Mouse (Mus musculus): Measurements from ENCODE around the gene D930020B18Rik. TPM values are rescaled to one million over a fixed set of nuclear protein-coding genes. Genes with fewer than 3 reads are reported as not detected.

D930020B18Rik gene
- polyA plus RNA-seq, 1 experiment: 0.23 TPM

GRCm38 (mm10) chr10:121703619-121704018 is 62.2 kb downstream of the D930020B18Rik start:
- H3K4me3 ChIP-seq (ENCODE audit: low read depth, low read length): no peak overlapping the region
- TF ChIP-seq CTCF (IDR thresholded peaks at IDR 0.05; ENCODE audit: extremely low read depth, insufficient read length, insufficient replicate concordance, low read depth, low read length): no peak
- no peak for TF ChIP-seq POLR2A (IDR thresholded peaks at IDR 0.05; ENCODE audit: low read depth, low read length)
- no peaks in the 10 kb centered on the region for H3K4me1 ChIP-seq (ENCODE audit: control insufficient read depth, insufficient read depth, insufficient read length, low read length)
- H3K27me3 ChIP-seq (ENCODE audit: control insufficient read depth, insufficient read depth, low read length): no peaks in the 10 kb centered on the region
- H3K27ac ChIP-seq (ENCODE audit: insufficient read depth, low read depth, low read length): no peak overlapping the region
- H3K36me3 ChIP-seq (ENCODE audit: control insufficient read depth, insufficient read depth, low read length): no peaks in the 10 kb centered on the region
- 71% methylated on average over 6 of the region's 6 CpGs for WGBS

- Histone ChIP-seq H3K27me3 (ENCODE audit: control insufficient read depth, insufficient read depth, low read length) (no peaks in the 10 kb centered on the region), H3K36me3 (ENCODE audit: control insufficient read depth, insufficient read depth, low read length) (no peaks in the 10 kb centered on the region), H3K4me1 (ENCODE audit: control insufficient read depth, insufficient read depth, insufficient read length, low read length) (no peaks in the 10 kb centered on the region), H3K4me3 (ENCODE audit: low read depth, low read length) (no peak overlapping the region), H3K27ac (ENCODE audit: insufficient read depth, low read depth, low read length) (no peak overlapping the region)
- 79% methylated on average over 6 of the region's 6 CpGs for WGBS
- TF ChIP-seq CTCF (IDR thresholded peaks at IDR 0.05; ENCODE audit: extremely low read depth, insufficient read length, insufficient replicate concordance, low read depth, low read length) (no peak), POLR2A (IDR thresholded peaks at IDR 0.05; ENCODE audit: low read depth, low read length) (no peak)
Measured at GRCm38 (mm10) chr10:121704871-121705270, 63.5 kb downstream of the D930020B18Rik start.

GRCm38 (mm10) chr10:121705399-121706163 is 64.2 kb downstream of the D930020B18Rik start:
- Histone ChIP-seq H3K4me3 (ENCODE audit: low read depth, low read length) (no peak overlapping the region), H3K4me1 (ENCODE audit: control insufficient read depth, insufficient read depth, insufficient read length, low read length) (no peaks in the 10 kb centered on the region), H3K27ac (ENCODE audit: insufficient read depth, low read depth, low read length) (no peak overlapping the region), H3K27me3 (ENCODE audit: control insufficient read depth, insufficient read depth, low read length) (no peaks in the 10 kb centered on the region), H3K36me3 (ENCODE audit: control insufficient read depth, insufficient read depth, low read length) (no peaks in the 10 kb centered on the region)
- 70% methylated on average over 15 of the region's 15 CpGs for WGBS
- TF ChIP-seq POLR2A (IDR thresholded peaks at IDR 0.05; ENCODE audit: low read depth, low read length) (no peak), CTCF (IDR thresholded peaks at IDR 0.05; ENCODE audit: extremely low read depth, insufficient read length, insufficient replicate concordance, low read depth, low read length) (no peak)

GRCm38 (mm10) chr10:121716862-121717261 is 75.5 kb downstream of the D930020B18Rik start:
- H3K27ac ChIP-seq (ENCODE audit: insufficient read depth, low read depth, low read length): no peak overlapping the region
- H3K27me3 ChIP-seq (ENCODE audit: control insufficient read depth, insufficient read depth, low read length): no peaks in the 10 kb centered on the region
- H3K4me1 ChIP-seq (ENCODE audit: control insufficient read depth, insufficient read depth, insufficient read length, low read length): no peaks in the 10 kb centered on the region
- TF ChIP-seq POLR2A (IDR thresholded peaks at IDR 0.05; ENCODE audit: low read depth, low read length): no peak
- no peak for TF ChIP-seq CTCF (IDR thresholded peaks at IDR 0.05; ENCODE audit: extremely low read depth, insufficient read length, insufficient replicate concordance, low read depth, low read length)
- no peak overlapping the region for H3K4me3 ChIP-seq (ENCODE audit: low read depth, low read length)
- no peaks in the 10 kb centered on the region for H3K36me3 ChIP-seq (ENCODE audit: control insufficient read depth, insufficient read depth, low read length)

- 93% methylated on average over 18 of the region's 18 CpGs for WGBS
- H3K27ac ChIP-seq (ENCODE audit: insufficient read depth, low read depth, low read length): no peak overlapping the region
- no peaks in the 10 kb centered on the region for H3K36me3 ChIP-seq (ENCODE audit: control insufficient read depth, insufficient read depth, low read length)
- no peak overlapping the region for H3K4me3 ChIP-seq (ENCODE audit: low read depth, low read length)
- TF ChIP-seq POLR2A (IDR thresholded peaks at IDR 0.05; ENCODE audit: low read depth, low read length) (no peak), CTCF (IDR thresholded peaks at IDR 0.05; ENCODE audit: extremely low read depth, insufficient read length, insufficient replicate concordance, low read depth, low read length) (no peak)
- H3K27me3 ChIP-seq (ENCODE audit: control insufficient read depth, insufficient read depth, low read length): no peaks in the 10 kb centered on the region
- H3K4me1 ChIP-seq (ENCODE audit: control insufficient read depth, insufficient read depth, insufficient read length, low read length): no peaks in the 10 kb centered on the region
Measured at GRCm38 (mm10) chr10:121718896-121719585, 77.7 kb downstream of the D930020B18Rik start.

- no peak for TF ChIP-seq CTCF (IDR thresholded peaks at IDR 0.05; ENCODE audit: extremely low read depth, insufficient read length, insufficient replicate concordance, low read depth, low read length)
- no peak for TF ChIP-seq POLR2A (IDR thresholded peaks at IDR 0.05; ENCODE audit: low read depth, low read length)
- WGBS: 96% methylated on average over 13 of the region's 13 CpGs
Measured at GRCm38 (mm10) chr10:121720701-121721100, 79.3 kb downstream of the D930020B18Rik start.

GRCm38 (mm10) chr10:121726505-121726904 is 85.1 kb downstream of the D930020B18Rik start:
- H3K27me3 ChIP-seq (ENCODE audit: control insufficient read depth, insufficient read depth, low read length): no peaks in the 10 kb centered on the region
- WGBS: 74% methylated on average over 4 of the region's 4 CpGs
- H3K36me3 ChIP-seq (ENCODE audit: control insufficient read depth, insufficient read depth, low read length): no peaks in the 10 kb centered on the region

More at GRCm38 (mm10) chr10:121720701-121721100, 79.3 kb downstream of the D930020B18Rik start:
- no peaks in the 10 kb centered on the region for H3K4me1 ChIP-seq (ENCODE audit: control insufficient read depth, insufficient read depth, insufficient read length, low read length)
- H3K4me3 ChIP-seq (ENCODE audit: low read depth, low read length): no peak overlapping the region
- no peaks in the 10 kb centered on the region for H3K27me3 ChIP-seq (ENCODE audit: control insufficient read depth, insufficient read depth, low read length)
- no peak overlapping the region for H3K27ac ChIP-seq (ENCODE audit: insufficient read depth, low read depth, low read length)
- no peaks in the 10 kb centered on the region for H3K36me3 ChIP-seq (ENCODE audit: control insufficient read depth, insufficient read depth, low read length)

More at GRCm38 (mm10) chr10:121726505-121726904, 85.1 kb downstream of the D930020B18Rik start:
- TF ChIP-seq POLR2A (IDR thresholded peaks at IDR 0.05; ENCODE audit: low read depth, low read length): no peak
- TF ChIP-seq CTCF (IDR thresholded peaks at IDR 0.05; ENCODE audit: extremely low read depth, insufficient read length, insufficient replicate concordance, low read depth, low read length): no peak
- no peak overlapping the region for H3K27ac ChIP-seq (ENCODE audit: insufficient read depth, low read depth, low read length)
- H3K4me3 ChIP-seq (ENCODE audit: low read depth, low read length): no peak overlapping the region
- no peaks in the 10 kb centered on the region for H3K4me1 ChIP-seq (ENCODE audit: control insufficient read depth, insufficient read depth, insufficient read length, low read length)
